Mouse (Mus musculus) spleen, adult 2 months (tissue): ENCODE data around the gene Glo1.
"Not testable (repeated sequence)": the region's sequence is repeated elsewhere in the genome, so short reads cannot be mapped to it uniquely, and the experiment has no call there.

Experiments used
- CTCF ChIP-seq: fragments of 200-500 bp; IDR thresholded peaks from 2 replicates; pipeline ENCODE4 v1.5.1; 2011; ENCODE audit warnings: mild to moderate bottlenecking, inconsistent platforms; ENCODE audit not compliant: insufficient read depth, insufficient read length, insufficient replicate concordance; ENCODE audit errors: extremely low read depth
- POLR2A ChIP-seq: fragments of 200-500 bp; IDR thresholded peaks from 2 replicates; pipeline ENCODE4 v1.6.1; 2011; ENCODE audit warnings: low read depth, low read length, inconsistent platforms

DNA sequence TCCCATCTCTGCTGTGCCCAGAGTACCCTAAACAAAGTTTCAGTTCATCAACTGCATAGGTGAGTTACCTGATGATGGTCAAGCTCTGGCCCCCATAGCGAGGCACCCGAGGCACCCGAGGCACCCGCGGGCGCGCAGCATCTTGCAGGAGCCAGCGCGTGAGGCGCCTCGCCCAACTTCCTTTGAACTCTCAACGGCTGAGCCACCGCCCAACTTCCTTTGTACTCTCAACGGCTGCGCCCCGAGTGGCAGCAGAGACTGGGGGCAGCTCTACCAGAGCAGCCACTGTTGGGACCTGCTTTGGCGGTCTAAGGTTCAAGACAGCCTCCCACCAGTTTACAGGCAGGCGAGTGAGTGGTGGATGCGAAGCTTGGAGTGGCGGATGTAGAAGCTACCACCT, 2.5 kb downstream of the Glo1 start, which contains the start of gene Dnah8:
- not testable (repeated sequence) for TF ChIP-seq CTCF, POLR2A
